Mouse (Mus musculus) embryonic fibroblast, embryonic 13.5 days (primary cell): ENCODE measurements around the gene Defb36.

Experiments
- CTCF ChIP-seq: IDR thresholded peaks from 2 replicates; pipeline ENCODE4 v1.5.1; 2011; ENCODE audit warnings: mild to moderate bottlenecking, control low read depth, low read length, moderate library complexity, borderline replicate concordance; ENCODE audit not compliant: insufficient read depth
- POLR2A ChIP-seq: IDR thresholded peaks from 2 replicates; pipeline ENCODE4 v1.6.1; 2011; ENCODE audit warnings: low read depth, mild to moderate bottlenecking, control low read depth, low read length, moderate library complexity

- TF ChIP-seq CTCF (no peak), POLR2A (no peak)
Observed at GRCm38 (mm10) chr2:152607746-152608145, 3.6 kb downstream of the Defb36 start.
